Mouse (Mus musculus): ENCODE measurements around the gene Bcl9l.

The Bcl9l gene

GRCm38 (mm10) chr9:44511935-44512716, 29.5 kb downstream of the Bcl9l start:
- peak; percentile 20 for DNase-seq (ENCODE audit: low spot score)

- DNase-seq (ENCODE audit: low spot score): no peak
Measured at GRCm38 (mm10) chr9:44512717-44513003, 30.0 kb downstream of the Bcl9l start.

DNA sequence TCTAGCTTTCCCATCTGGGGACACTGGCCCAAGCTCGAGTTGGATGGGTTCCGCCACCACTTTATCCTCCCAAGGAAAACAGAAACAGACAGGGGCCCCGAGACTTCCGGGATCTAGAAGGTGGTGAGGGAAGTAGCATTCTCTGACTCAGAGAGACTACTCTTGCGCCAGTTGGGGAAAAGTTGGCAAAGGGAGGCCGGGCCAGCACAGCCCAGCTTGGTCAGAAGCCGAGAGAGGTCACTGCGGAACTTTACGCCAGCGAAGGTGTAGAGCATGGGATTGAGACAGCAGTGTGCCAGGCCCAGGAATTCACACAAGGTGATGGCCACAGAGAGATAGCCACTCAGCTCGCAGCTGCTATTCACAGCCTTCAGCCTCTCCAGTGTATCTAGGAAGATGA, 30.5 kb downstream of the Bcl9l start:
- DNase-seq (ENCODE audit: low spot score): no peak

- no peak for DNase-seq (ENCODE audit: low spot score)
Measured at GRCm38 (mm10) chr9:44513610-44514009, 31.0 kb downstream of the Bcl9l start.

- no peak for DNase-seq (ENCODE audit: low spot score)
Measured at GRCm38 (mm10) chr9:44514147-44514546, 31.5 kb downstream of the Bcl9l start.

DNA sequence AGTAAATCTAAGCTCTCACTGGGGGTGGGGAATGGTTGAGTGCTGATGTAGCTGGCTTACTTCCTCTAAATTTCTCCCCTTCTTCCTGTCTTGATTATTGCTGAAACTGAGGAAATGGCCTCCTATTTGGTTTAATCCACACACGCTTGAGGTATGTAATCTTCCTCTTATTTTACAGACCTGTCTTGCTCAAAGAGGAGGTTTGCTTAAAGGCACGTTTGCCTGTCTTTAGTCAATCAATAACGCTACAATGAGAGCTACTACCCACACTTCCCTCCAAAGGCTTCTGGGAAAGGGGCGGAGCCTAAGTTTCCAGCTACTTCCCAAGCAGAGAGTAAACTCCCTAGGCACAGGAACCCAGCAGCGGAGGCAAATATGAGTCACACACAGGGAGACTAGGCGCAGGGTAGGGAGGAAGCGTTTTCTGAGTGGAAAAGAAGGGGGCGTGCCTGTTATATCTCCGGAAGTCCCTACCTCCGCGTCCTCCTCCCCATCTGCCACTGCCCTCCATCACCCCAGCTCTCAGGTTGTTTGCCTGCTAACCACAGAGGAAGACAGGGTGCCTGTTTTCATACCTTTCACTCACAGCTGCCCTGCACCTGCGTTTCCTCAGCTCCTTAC, 32.6 kb downstream of the Bcl9l start:
- no peak for DNase-seq (ENCODE audit: low spot score)

DNA sequence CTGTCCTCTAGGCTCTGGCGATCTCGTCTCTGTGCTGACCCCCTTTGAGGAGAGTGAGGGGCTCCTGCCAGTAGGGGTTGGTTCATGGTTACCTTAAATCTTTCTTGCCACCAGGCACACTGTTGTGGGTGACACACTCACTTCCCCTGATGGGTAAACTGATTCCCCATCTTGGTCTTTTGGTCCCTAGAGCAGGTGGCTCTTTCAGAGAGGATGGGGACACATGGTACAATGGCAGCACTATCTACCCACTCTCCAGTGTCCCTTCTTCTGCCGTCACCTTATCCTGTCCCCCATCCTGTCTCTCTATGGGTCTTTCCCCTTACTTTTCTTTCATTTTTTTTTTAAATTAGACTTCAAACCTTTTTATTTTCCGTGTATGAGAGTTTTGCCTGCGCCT, 33.3 kb downstream of the Bcl9l start:
- DNase-seq (ENCODE audit: low spot score): no peak

DNA sequence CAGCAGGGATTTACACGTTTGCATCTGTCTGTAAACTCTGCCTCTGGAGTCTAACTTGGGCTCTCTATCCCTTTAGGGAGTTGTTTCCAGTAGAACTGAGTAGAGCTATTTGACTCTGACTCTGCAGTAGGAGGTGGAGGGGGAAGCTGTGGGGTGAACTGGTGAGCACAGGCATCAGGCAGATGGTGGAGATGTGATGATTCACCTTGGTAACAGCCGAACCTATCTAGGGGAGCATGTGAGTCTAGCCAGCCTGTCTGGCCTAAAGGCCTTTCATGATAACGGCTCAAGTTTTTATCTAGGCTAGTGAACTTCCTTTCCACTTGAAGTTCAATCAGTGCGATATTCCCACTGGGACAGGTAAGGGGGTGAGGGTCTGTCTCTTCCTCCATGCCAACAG, 34.7 kb downstream of the Bcl9l start:
- DNase-seq (ENCODE audit: low spot score): no peak

DNA sequence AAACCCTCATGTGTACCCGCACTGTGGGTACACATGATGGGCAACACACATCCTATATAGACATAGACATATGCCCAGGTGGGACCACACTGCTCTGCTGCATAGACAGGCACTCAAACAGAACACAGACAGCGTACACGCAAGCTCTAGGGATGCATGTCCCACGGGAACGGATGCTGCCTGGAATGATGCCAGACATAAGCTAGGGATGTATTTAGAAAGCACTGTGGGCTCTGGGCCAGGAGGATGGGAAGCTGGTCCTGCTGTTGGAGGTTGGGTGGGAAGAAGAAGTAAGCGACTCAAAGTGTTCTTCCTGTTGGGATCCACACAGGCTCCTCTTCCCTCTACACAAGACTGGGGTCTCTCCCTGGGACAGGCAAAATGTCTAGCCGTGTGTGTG, 35.4 kb downstream of the Bcl9l start:
- no peak for DNase-seq (ENCODE audit: low spot score)

- DNase-seq (ENCODE audit: low spot score): no peak
Measured at GRCm38 (mm10) chr9:44521927-44522326, 39.3 kb downstream of the Bcl9l start.

DNA sequence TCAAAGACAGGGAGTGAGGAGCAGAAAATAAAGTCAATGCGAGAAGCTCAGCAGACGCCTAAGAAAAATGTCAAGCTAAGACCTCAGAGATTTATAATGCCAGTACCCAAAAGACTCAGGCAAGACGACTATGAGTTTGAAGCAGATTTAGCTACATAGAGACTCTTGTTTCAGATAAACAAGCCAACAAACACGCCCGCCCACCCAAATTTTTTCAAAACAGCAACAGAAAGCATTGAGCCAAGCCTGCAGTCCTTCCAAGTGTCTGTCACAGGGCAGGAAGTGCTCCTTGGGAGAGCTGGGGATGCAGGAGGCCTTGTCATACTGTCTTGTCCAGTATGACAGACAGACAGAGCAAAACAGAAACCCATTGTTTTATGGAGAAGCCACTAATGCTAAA, 41.1 kb downstream of the Bcl9l start:
- no peak for DNase-seq (ENCODE audit: low spot score)

- no peak for DNase-seq (ENCODE audit: low spot score)
Measured at GRCm38 (mm10) chr9:44524235-44524826, 41.7 kb downstream of the Bcl9l start.

DNA sequence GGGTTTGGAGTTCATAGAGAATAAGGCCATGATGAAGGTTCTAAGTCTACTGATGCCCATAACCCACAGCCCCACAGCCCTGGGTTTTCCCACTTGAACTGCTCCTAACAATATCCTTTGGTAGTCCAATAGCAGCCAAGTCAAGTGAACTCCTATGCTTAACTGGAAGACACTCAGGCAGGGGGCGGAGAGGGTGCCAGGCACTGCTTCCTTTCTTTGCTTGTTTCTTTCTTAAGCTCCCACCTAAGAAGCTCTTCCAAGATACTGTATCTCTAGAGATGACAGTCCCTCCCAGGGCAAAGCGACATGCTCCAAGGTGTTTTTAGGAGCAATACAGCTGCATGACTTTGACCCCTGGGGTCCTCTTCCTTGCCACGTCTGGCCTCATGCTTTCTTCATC, 42.4 kb downstream of the Bcl9l start:
- DNase-seq (ENCODE audit: low spot score): no peak

- DNase-seq (ENCODE audit: low spot score): no peak
Measured at GRCm38 (mm10) chr9:44525589-44525988, 43.0 kb downstream of the Bcl9l start.

DNA sequence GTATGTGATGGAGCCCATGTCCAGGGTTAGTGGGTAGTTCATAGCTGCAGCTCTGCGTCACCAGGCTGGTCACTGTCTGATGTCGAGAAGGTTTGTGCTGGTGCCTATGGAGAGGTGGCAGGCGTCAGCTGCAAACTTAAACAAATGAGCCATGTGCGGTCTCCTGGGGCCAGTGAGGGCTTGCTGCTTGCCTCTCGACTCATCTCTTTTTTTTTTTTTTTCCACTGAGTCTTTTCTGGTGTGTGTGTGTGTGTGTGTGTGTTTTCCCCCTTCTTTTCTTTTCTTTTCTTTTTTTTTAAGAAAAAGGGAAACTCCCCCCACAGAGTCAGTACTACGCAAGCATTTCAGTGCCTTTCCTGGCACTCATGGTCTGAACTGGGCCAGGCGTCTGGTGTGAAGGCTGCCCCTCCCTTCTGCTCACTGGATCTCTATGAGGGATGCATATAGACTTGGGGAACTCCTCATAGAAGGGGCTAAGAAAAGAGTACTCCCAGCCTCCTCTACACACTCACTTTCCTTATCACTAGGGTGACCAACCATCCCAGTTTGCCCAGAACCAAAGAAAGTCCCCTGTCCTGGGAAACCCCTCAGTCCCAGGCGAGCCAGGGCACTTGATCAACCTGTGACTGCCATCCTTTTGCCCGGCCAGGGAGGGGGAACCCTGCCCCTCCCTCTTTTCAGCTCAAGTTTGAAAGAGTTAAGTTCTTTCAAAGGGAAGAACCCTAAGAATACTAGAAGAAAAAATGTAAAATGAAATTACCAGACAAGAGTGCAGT, 43.9 kb downstream of the Bcl9l start:
- no peak for DNase-seq (ENCODE audit: low spot score)

GRCm38 (mm10) chr9:44528340-44528739, 45.7 kb downstream of the Bcl9l start:
- DNase-seq (ENCODE audit: low spot score): no peak

- no peak for DNase-seq (ENCODE audit: low spot score)
Measured at GRCm38 (mm10) chr9:44532991-44533580, 50.5 kb downstream of the Bcl9l start.

DNA sequence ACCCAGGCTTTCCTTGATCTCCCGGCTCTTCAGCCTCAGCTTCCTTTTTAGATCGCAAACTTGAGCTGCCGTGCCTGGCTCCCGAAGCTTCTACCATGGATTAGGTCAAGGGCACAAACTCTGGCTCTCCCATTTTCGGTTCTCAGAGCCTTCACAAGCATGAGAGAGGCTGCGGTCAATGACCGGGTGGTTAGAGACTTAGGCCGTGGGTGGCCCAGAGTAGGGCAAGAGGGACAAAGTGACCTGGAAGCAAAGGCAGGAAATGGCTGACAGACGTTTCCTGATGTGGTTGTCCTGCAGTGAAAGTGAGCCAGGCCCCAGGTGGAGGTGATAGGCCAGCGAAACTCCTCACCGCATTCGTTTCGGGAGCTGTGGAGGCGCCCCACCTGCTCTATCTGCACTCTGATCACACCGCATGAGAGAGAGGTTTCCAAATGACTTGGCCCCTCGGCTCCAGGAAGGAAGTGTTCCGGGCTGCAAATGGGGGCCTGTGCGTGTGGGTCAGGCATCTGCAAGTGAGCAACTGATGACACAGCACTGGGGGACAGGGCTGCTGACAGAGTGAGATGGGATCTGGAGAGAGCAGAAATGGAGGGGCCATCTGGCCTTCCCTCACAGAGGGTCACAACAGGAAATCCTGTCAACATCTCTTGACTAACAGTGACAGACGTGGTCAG, 55.1 kb downstream of the Bcl9l start:
- DNase-seq (ENCODE audit: low spot score): no peak

DNA sequence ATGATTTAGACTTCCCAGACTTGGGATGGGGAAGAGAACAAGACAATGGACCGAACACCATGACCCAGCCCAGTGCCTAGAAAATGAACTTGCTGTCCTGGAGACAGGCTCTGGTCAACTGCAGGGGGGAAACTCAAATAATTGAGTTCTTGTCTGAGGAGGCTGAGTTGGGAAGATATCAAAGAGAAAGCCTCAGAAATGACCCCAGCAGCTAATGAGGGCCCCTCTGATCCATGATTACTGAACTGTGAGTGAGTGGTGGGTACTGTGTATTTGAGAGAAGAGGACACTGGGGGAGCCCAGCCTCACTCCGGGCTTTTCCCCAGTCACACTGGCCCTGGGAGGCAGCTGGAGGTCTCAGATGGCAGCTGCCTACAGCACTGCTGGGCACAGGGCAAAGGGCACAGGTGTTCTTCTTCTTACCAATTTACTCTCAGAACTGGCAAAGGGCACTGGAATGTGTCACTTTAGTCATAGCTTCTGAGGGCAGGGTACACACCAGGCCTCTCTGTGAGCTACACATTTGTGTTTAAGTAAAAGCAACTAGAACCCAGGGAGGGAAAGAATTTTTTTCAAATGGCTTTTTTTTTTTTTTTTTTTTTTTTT, 57.3 kb downstream of the Bcl9l start:
- DNase-seq (ENCODE audit: low spot score): no peak

DNA sequence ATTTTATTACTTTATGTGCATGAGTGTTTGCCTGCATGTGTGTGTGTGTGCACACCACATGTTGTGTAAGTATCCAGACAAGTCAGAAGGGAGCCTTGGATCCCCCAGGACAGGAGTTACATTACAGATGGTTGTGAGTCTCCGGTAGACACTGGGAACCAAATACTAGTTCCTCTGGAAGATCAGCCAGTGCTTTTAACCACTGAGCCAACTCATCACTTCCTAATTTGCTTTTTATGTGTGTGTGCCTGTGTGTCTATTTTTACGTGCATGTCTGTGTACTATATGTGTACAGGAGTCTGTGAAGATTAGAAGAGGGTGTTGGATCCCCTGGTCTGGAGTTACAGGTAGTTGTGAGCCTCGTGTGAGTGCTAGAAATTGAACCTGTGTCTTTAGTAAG, 58.1 kb downstream of the Bcl9l start:
- no peak for DNase-seq (ENCODE audit: low spot score)

DNA sequence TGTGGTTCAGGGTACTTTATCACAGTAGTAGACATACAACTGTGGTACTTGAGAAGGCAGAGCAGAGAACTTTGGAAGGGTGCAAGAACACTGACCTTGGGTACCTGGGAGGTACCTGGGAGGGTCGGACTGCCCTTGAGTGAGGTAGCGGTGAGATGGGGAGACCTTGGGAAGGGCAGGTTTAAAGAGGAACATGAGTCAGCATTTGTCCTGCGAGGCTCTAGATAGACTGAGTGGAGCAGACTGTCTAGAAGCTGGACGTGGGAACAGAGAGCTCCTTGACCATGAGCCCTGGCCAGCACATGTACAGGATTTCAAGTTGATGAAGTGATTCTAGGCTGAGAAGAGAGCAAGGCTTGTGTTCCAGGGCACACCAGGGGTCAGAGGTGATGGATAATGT, 59.7 kb downstream of the Bcl9l start:
- DNase-seq (ENCODE audit: low spot score): no peak

DNA sequence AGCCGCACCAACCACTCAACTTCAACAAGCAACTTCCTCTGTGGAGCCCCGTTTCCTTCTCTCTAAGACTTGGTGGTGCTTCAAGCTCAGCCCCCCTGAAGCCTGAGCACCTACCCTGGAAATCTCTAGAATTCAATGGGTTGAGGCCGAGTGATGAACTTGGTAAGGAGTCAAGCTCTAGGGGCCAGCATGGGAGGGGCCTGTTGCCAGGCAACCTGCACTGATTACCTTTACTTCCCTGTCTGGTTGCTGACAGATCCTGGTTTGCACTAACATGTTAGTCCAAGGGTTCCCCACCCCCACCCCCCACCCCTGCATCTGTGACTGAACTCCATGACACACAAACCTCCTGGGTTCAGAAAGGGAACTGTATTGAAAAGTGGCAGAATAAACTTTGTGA, 62.4 kb downstream of the Bcl9l start:
- DNase-seq (ENCODE audit: low spot score): no peak
